Mouse (Mus musculus) MEL (cell line): Measurements from ENCODE around the gene Tnks2. TPM values are rescaled to one million over a fixed set of nuclear protein-coding genes. Genes with fewer than 3 reads are reported as not detected.

Experiments used
- DNase-seq: peaks from one replicate; pipeline ENCODE4 v3.0.0; 2011; ENCODE audit warnings: low read depth, low spot score
- H3K27ac ChIP-seq: 2 replicates; pipeline ENCODE4 v1.5.1; 2012; ENCODE audit warnings: low read depth, mild to moderate bottlenecking, control low read depth, low read length, moderate library complexity; ENCODE audit not compliant: control insufficient read depth
- H3K27me3 ChIP-seq, 2 experiments: fragments of 150-350 bp in 1 of 2; sonication (generic) in 1 of 2; 2 replicates each; pipeline ENCODE4 v1.6.1; 2012; ENCODE audit warnings: low read length in 2 of 2, mild to moderate bottlenecking in 2 of 2, improper control_type of control experiment in 1 of 2, moderate library complexity in 1 of 2; ENCODE audit not compliant: insufficient read depth in 2 of 2, control insufficient read depth in 1 of 2
- H3K36me3 ChIP-seq, 2 experiments: 2 replicates each; pipeline ENCODE4 v1.6.1; 2012 to 2014; ENCODE audit warnings: low read length in 2 of 2, improper control_type of control experiment in 1 of 2, inconsistent platforms in 1 of 2, mild to moderate bottlenecking in 1 of 2; ENCODE audit not compliant: insufficient read depth in 2 of 2, control insufficient read depth in 1 of 2
- H3K4me1 ChIP-seq, 2 experiments: fragments of 150-350 bp in 1 of 2; sonication (generic) in 1 of 2; 2 replicates each; pipeline ENCODE4 v1.6.1; 2012; ENCODE audit warnings: low read length in 2 of 2, improper control_type of control experiment in 1 of 2, mild to moderate bottlenecking in 1 of 2; ENCODE audit not compliant: insufficient read depth in 2 of 2, control insufficient read depth in 1 of 2
- H3K4me3 ChIP-seq, 2 experiments: fragments of 150-350 bp in 1 of 2; sonication (generic) in 1 of 2; 2 replicates each; pipeline ENCODE4 v1.5.1; 2012; ENCODE audit warnings: low read depth in 2 of 2, low read length in 2 of 2, mild to moderate bottlenecking in 2 of 2, moderate library complexity in 2 of 2, control low read depth in 1 of 2, improper control_type of control experiment in 1 of 2; ENCODE audit not compliant: control insufficient read depth in 1 of 2, insufficient read depth in 1 of 2
- H3K79me2 ChIP-seq: 2 replicates; pipeline ENCODE4 v1.6.1; 2012; ENCODE audit warnings: mild to moderate bottlenecking, low read length, moderate library complexity; ENCODE audit not compliant: control insufficient read depth, poor library complexity, insufficient read depth
- H3K9ac ChIP-seq: 2 replicates; pipeline ENCODE4 v1.6.1; 2012; ENCODE audit warnings: low read depth, mild to moderate bottlenecking, control low read depth, low read length, moderate library complexity; ENCODE audit not compliant: control insufficient read depth, poor library complexity, severe bottlenecking
- H3K9me3 ChIP-seq: fragments of 150-350 bp; sonication (generic); replicated peaks from 2 replicates; pipeline ENCODE4 v1.6.1; 2012; ENCODE audit warnings: mild to moderate bottlenecking, low read length, improper control_type of control experiment, moderate library complexity; ENCODE audit not compliant: insufficient read depth
- BHLHE40 ChIP-seq: IDR thresholded peaks from 2 replicates; pipeline ENCODE4 v1.6.1; 2012; ENCODE audit warnings: low read depth, mild to moderate bottlenecking, inconsistent platforms, low read length, improper control_type of control experiment, borderline replicate concordance
- ELF1 ChIP-seq: IDR thresholded peaks from 2 replicates; pipeline ENCODE4 v1.6.1; 2014; ENCODE audit warnings: low read depth, mild to moderate bottlenecking, inconsistent platforms, low read length, improper control_type of control experiment, moderate library complexity
- EP300 ChIP-seq, 2 experiments: IDR thresholded peaks; 2 replicates each; pipeline ENCODE4 v1.6.1; 2011; ENCODE audit warnings: improper control_type of control experiment in 2 of 2, low read length in 2 of 2, low read depth in 1 of 2, mild to moderate bottlenecking in 1 of 2
- ETS1 ChIP-seq: IDR thresholded peaks from 2 replicates; pipeline ENCODE4 v1.6.1; 2012; ENCODE audit warnings: low read depth, mild to moderate bottlenecking, inconsistent platforms, low read length, improper control_type of control experiment, moderate library complexity
- GATA1 ChIP-seq: IDR thresholded peaks from 2 replicates; pipeline ENCODE4 v1.6.1; 2011; ENCODE audit warnings: low read depth, low read length, improper control_type of control experiment
- HCFC1 ChIP-seq: IDR thresholded peaks from 2 replicates; pipeline ENCODE4 v1.6.1; 2012; ENCODE audit warnings: low read depth, mild to moderate bottlenecking, inconsistent platforms, low read length, improper control_type of control experiment, moderate library complexity
- JUND ChIP-seq: IDR thresholded peaks from 2 replicates; pipeline ENCODE4 v1.6.1; 2011; ENCODE audit warnings: low read depth, mild to moderate bottlenecking, improper control_type of control experiment, low read length
- MAFK ChIP-seq: IDR thresholded peaks from 2 replicates; pipeline ENCODE4 v1.6.1; 2011; ENCODE audit warnings: low read depth, mild to moderate bottlenecking, low read length, improper control_type of control experiment, borderline replicate concordance
- MAX ChIP-seq: IDR thresholded peaks from 2 replicates; pipeline ENCODE4 v1.6.1; 2011; ENCODE audit warnings: low read length, improper control_type of control experiment
- MXI1 ChIP-seq: IDR thresholded peaks from 2 replicates; pipeline ENCODE4 v1.6.1; 2011; ENCODE audit warnings: mild to moderate bottlenecking, low read depth, low read length, improper control_type of control experiment
- MYB ChIP-seq: IDR thresholded peaks from 2 replicates; pipeline ENCODE4 v1.6.1; 2011; ENCODE audit warnings: mild to moderate bottlenecking, low read depth, low read length, improper control_type of control experiment
- NRF1 ChIP-seq: IDR thresholded peaks from 2 replicates; pipeline ENCODE4 v1.6.1; 2014; ENCODE audit warnings: low read depth, mild to moderate bottlenecking, inconsistent platforms, low read length, improper control_type of control experiment, moderate library complexity; ENCODE audit not compliant: poor library complexity, insufficient read depth, severe bottlenecking
- POLR2AphosphoS2 ChIP-seq: IDR thresholded peaks from 2 replicates; pipeline ENCODE4 v1.6.1; 2011; ENCODE audit warnings: low read length, improper control_type of control experiment
- RAD21 ChIP-seq: IDR thresholded peaks from 2 replicates; pipeline ENCODE4 v1.6.1; 2011; ENCODE audit warnings: mild to moderate bottlenecking, low read depth, low read length, improper control_type of control experiment
- RCOR1 ChIP-seq: IDR thresholded peaks from 2 replicates; pipeline ENCODE4 v1.6.1; 2012; ENCODE audit warnings: low read depth, mild to moderate bottlenecking, inconsistent platforms, low read length, improper control_type of control experiment
- SIN3A ChIP-seq: IDR thresholded peaks from 2 replicates; pipeline ENCODE4 v1.6.1; 2012; ENCODE audit warnings: low read length, improper control_type of control experiment, inconsistent platforms
- TAL1 ChIP-seq: IDR thresholded peaks from 2 replicates; pipeline ENCODE4 v1.6.1; 2012; ENCODE audit warnings: mild to moderate bottlenecking, inconsistent platforms, low read length, moderate library complexity, mixed read lengths
- TCF12 ChIP-seq: IDR thresholded peaks from 2 replicates; pipeline ENCODE4 v1.6.1; 2014; ENCODE audit warnings: low read depth, mild to moderate bottlenecking, inconsistent platforms, low read length, improper control_type of control experiment, moderate library complexity
- USF1 ChIP-seq: IDR thresholded peaks from 2 replicates; pipeline ENCODE4 v1.6.1; 2014; ENCODE audit warnings: low read depth, mild to moderate bottlenecking, inconsistent platforms, low read length, improper control_type of control experiment, moderate library complexity
- ZKSCAN1 ChIP-seq: IDR thresholded peaks from 2 replicates; pipeline ENCODE4 v1.6.1; 2012; ENCODE audit warnings: low read depth, mild to moderate bottlenecking, inconsistent platforms, low read length, improper control_type of control experiment, moderate library complexity
- ZNF384 ChIP-seq: IDR thresholded peaks from 2 replicates; pipeline ENCODE4 v1.6.1; 2012; ENCODE audit warnings: low read depth, mild to moderate bottlenecking, inconsistent platforms, low read length, improper control_type of control experiment
- polyA plus RNA-seq, 2 experiments: library from polyadenylated mRNA; stranded (reverse) in 1 of 2; unstranded in 1 of 2; fragments of >175 nt in 1 of 2; fragments of >200 nt in 1 of 2; gene quantifications; 2 replicates each; pipeline versions ENCODE4 v1.2.1 to v1.2.4; 2012; ENCODE audit warnings: low replicate concordance in 2 of 2, low read depth in 1 of 2; ENCODE audit not compliant: insufficient read length in 2 of 2, insufficient read depth in 1 of 2, missing spikeins in 1 of 2
- total RNA-seq: library from RNA; depleted of rRNA; stranded (reverse); fragments of 300-350 nt; gene quantifications from 2 replicates; pipeline ENCODE4 v1.2.3, GENCODE M21; 2012

Tnks2 gene
- total and polyA plus RNA-seq, 3 experiments: 22.3 to 65.0 (median 50.2) TPM

DNA sequence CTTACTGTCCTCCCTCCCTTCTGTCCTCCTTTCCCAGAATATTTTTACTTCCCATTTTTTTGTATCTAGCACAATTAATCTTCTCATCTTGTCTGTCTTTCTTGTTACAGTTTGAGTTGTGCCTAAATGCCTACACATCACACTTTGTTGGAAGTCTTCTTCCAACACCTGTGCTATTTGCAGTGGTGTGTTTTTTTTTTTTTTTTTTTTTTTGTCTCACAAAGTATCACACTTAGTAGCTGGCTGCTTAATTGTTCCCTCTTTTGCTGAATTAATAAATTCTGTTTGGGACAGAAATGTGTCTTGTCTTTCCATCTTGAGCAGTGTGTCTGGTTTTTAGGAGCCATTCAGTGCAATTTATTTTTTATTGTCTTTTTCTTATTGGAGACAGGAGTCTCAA lies 95.8 kb downstream of the Tnks2 start:
- H3K9ac ChIP-seq: peak overlapping the region; percentile 3; the same call in 1 of the 2 replicates
- H3K4me3 ChIP-seq: no peak overlapping the region
- no peaks in the 10 kb centered on the region for H3K9me3 ChIP-seq
- peaks cover 71% of the 10 kb centered on the region for H3K79me2 ChIP-seq
- no peaks in the 10 kb centered on the region for H3K27me3 ChIP-seq
- H3K4me1 ChIP-seq: peaks cover 18 to 36% of the 10 kb centered on the region in 2 experiments
- H3K36me3 ChIP-seq: peaks cover 3 to 63% of the 10 kb centered on the region in 2 experiments
- H3K27ac ChIP-seq: peak overlapping the region; percentile 0; the same call in 1 of the 2 replicates
- TF ChIP-seq SIN3A (0 out of 2 replicates have a peak, but pooled peaks have one; percentile 32), GATA1 (no peak), ZKSCAN1 (no peak), RAD21 (no peak), USF1 (no peak), EP300 (IDR thresholded peaks at IDR 0.05; ENCODE audit: low read depth in 1 of 2, low read length in 2 of 2) (0 out of 4 replicates have a peak, but pooled peaks of 1 of the 2 experiments have one; percentile 27), ETS1 (peak; percentile 33; the same call in 1 of the 2 replicates), RCOR1 (0 out of 2 replicates have a peak, but pooled peaks have one; percentile 8), MXI1 (no peak), MAX (no peak), TAL1 (no peak), MAFK (no peak), ZNF384 (peak; percentile 81), MYB (no peak), POLR2AphosphoS2 (no peak), HCFC1 (no peak), NRF1 (no peak)
- peak; percentile 21 for DNase-seq

DNA sequence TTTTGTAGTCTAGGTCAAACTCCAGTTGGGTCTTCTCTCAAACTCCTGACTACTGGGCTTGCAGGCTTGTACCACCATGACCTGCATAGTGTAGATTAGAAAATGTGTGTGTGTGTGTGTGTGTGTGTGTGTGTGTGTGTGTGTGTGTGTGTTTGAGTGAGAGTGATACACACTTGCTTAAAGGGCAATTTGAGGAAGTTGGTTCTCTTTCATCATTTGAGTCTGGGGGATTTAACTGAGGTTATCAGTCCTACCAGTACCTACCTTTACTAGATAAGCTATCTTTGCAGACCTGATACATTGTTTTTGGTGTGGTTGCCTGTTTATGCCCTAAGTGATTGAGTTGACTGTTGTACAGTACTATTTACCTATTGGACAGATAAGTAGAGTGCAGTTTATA lies 98.1 kb downstream of the Tnks2 start:
- H3K36me3 ChIP-seq: peaks cover 8 to 80% of the 10 kb centered on the region in 2 experiments
- no peaks in the 10 kb centered on the region for H3K9me3 ChIP-seq
- peak overlapping the region; percentile 83 for H3K27ac ChIP-seq
- no peaks in the 10 kb centered on the region for H3K27me3 ChIP-seq
- peaks cover 75% of the 10 kb centered on the region for H3K79me2 ChIP-seq
- peaks cover 32 to 51% of the 10 kb centered on the region in 2 experiments for H3K4me1 ChIP-seq
- H3K4me3 ChIP-seq: no peak overlapping the region
- DNase-seq: peak; percentile 74
- H3K9ac ChIP-seq: no peak overlapping the region
- TF ChIP-seq ZKSCAN1 (no peak), TCF12 (peak; percentile 92), MXI1 (0 out of 2 replicates have a peak, but pooled peaks have one; percentile 22), ELF1 (no peak), MAFK (no peak), ZNF384 (0 out of 2 replicates have a peak, but pooled peaks have one; percentile 29), SIN3A (peak; percentile 68), TAL1 (peak; percentile 69), EP300 (IDR thresholded peaks at IDR 0.05; ENCODE audit: low read depth in 1 of 2, low read length in 2 of 2) (peak; percentile 84 to 91), BHLHE40 (peak; percentile 51; the same call in 1 of the 2 replicates), GATA1 (peak; percentile 94), RCOR1 (peak; percentile 72), JUND (no peak), ETS1 (peak; percentile 88)
